Mouse (Mus musculus) neutrophil, adult 59 days (primary cell): ENCODE measurements around the gene Ufm1. TPM values are rescaled to one million over a fixed set of nuclear protein-coding genes. Genes with fewer than 3 reads are reported as not detected.

Experiments used
- total RNA-seq, 2 experiments: library from RNA; stranded (reverse); gene quantifications; 1 replicate in 1 of 2; 2 replicates in 1 of 2; pipeline ENCODE4 v1.2.4; 2023

Gene Ufm1
- total RNA-seq: 10 to 100 TPM; 39.2 to 40.6 TPM

DNA sequence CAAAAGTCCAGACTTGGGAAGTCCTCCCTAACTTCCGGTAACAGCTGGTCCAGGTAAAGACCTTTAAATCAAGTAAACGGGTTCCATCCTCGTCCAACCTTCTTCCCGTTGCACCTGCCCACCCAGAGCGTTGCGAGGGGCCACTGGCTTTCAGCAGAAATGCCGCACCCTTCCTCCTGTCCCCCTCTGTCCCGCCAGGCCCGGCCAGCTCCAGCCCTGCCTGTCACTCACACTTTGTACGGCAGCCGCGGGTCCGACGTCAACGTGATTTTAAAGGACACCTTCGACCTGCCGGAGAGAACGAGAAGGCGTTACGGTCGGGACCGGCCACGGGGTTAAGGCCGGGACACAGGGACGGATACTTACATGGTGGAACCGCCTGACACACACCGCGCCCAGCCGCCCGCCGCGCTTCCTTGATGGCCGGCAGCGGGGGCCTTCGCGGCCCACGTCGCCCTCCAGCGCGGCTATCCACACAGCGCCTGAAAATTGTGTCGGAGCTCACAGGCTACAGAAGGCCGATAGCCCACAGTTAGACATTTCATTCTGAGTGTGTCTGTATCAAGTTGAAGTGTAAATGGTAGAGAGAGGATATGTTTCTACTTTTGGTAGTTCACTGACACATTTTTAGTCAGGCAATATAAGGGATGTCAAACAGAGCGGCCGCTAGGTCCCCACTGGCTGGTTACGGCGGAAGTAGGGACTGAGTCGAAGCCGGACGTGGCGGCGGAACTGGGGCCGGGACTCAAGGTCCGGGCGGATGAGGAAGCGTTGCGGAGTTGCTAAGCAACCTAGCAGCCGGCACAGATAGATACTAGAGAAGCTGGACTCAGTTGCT lies at the start of gene Ufm1:
TSS of gene Ufm1 (minus strand) at position 448 of the 838 bp plus-strand sequence.

DNA sequence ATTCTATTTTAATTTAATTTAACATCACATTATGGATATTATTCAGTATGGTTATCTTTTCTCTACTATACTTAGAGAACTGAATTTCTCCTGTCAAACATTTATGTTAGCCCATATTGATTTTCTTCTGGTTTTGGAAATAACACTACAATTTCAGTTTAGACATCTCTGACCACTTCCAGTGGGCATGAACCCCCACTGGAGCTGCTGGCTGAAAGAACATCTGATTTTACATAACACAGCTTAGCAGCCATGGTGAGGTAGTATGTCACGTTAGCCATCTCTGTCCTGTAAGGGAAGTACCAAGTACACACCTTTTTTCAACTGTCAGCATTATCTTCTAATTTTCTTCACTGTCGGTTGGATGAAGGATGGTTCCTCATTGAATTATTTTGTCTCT lies 18.8 kb downstream of the Ufm1 start, which contains the start of gene Gm10985:
TSS of gene Gm10985 (plus strand) at position 301 of the 400 bp plus-strand sequence.

Other genes with a start within 250 kb of the Ufm1 start
- gene Frem2, start 206.5 kb downstream of the Ufm1 start, total RNA-seq: not detected
- gene Gm10985, start 18.7 kb downstream of the Ufm1 start, total RNA-seq: not detected